Mouse (Mus musculus): Measurements from ENCODE around the gene Aox3. TPM values are rescaled to one million over a fixed set of nuclear protein-coding genes. Genes with fewer than 3 reads are reported as not detected.

Aox3 gene
- total and polyA plus RNA-seq, 3 experiments, result not detected

DNA sequence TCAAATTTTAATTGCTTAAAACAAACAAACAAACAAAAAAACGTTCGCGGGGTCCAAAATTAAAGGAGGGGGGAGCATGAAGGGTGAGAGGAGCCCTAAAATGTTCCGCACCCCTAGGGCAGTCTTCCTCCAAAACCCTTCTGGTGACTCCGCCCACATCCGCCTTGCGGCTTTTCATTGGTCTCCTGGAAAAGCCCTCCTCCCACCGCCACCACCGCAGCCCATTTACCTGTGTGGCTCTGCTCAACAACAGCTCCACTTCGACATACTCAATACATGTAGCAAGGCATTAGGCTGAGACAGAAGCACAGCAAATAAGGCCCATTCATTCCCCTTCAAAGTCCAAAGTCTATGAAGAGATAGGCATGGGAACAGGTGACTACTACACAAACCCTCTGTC, 82.6 kb downstream of the Aox3 start:
- Histone ChIP-seq H3K27me3 (ENCODE audit: control insufficient read depth in 1 of 2, insufficient read depth in 2 of 2, low read length in 2 of 2) (no peaks in the 10 kb centered on the region), H3K4me1 (ENCODE audit: control insufficient read depth in 1 of 2, insufficient read depth in 2 of 2, low read length in 2 of 2) (no peaks in the 10 kb centered on the region), H3K79me2 (ENCODE audit: control insufficient read depth, insufficient read depth, low read length, poor library complexity) (no peaks in the 10 kb centered on the region), H3K4me3 (ENCODE audit: control insufficient read depth in 1 of 2, insufficient read depth in 1 of 2, low read depth in 2 of 2, low read length in 2 of 2) (no peak overlapping the region), H3K9ac (ENCODE audit: control insufficient read depth, low read depth, low read length, poor library complexity, severe bottlenecking) (no peak overlapping the region), H3K36me3 (ENCODE audit: control insufficient read depth in 1 of 2, insufficient read depth in 2 of 2, low read length in 2 of 2) (no peaks in the 10 kb centered on the region), H3K9me3 (replicated peaks; ENCODE audit: insufficient read depth, low read length) (no peaks in the 10 kb centered on the region), H3K27ac (ENCODE audit: control insufficient read depth, low read depth, low read length) (no peak overlapping the region)
- no peak for DNase-seq (ENCODE audit: low read depth, low spot score)
- TF ChIP-seq HCFC1 (IDR thresholded peaks at IDR 0.05; ENCODE audit: low read depth, low read length) (no peak), BHLHE40 (IDR thresholded peaks at IDR 0.05; ENCODE audit: borderline replicate concordance, low read depth, low read length) (no peak), ZNF384 (IDR thresholded peaks at IDR 0.05; ENCODE audit: low read depth, low read length) (no peak), MAFK (IDR thresholded peaks at IDR 0.05; ENCODE audit: borderline replicate concordance, low read depth, low read length) (no peak), RAD21 (IDR thresholded peaks at IDR 0.05; ENCODE audit: low read depth, low read length) (no peak), GABPA (IDR thresholded peaks at IDR 0.05; ENCODE audit: low read depth, low read length) (no peak), USF1 (IDR thresholded peaks at IDR 0.05; ENCODE audit: low read depth, low read length) (no peak)

DNA sequence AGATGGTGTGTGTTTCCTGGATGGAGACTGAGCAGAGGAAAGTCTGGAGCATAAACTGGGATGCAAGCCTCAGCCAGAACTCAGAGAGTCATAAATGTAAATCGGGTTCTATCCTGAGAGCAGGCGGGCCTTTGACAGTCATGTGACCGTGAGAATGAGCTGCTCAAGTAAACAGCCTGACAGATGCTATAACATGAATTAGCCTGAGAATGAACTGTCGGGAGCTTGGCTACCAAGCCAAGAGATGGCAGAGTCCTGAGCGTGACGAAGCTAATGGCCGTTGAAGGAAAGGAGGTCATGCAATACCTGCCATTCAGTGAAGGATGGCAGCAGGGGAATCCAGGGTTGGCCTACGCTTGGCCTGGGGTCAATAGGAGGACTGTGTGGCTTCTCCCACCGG, 84.1 kb downstream of the Aox3 start:
- Histone ChIP-seq H3K27me3 (ENCODE audit: control insufficient read depth in 1 of 2, insufficient read depth in 2 of 2, low read length in 2 of 2) (no peaks in the 10 kb centered on the region; a peak in 1 of 4 replicates), H3K4me3 (ENCODE audit: control insufficient read depth in 1 of 2, insufficient read depth in 1 of 2, low read depth in 2 of 2, low read length in 2 of 2) (no peak overlapping the region), H3K36me3 (ENCODE audit: control insufficient read depth in 1 of 2, insufficient read depth in 2 of 2, low read length in 2 of 2) (no peaks in the 10 kb centered on the region), H3K9ac (ENCODE audit: control insufficient read depth, low read depth, low read length, poor library complexity, severe bottlenecking) (no peak overlapping the region), H3K4me1 (ENCODE audit: control insufficient read depth in 1 of 2, insufficient read depth in 2 of 2, low read length in 2 of 2) (no peaks in the 10 kb centered on the region), H3K27ac (ENCODE audit: control insufficient read depth, low read depth, low read length) (no peak overlapping the region), H3K79me2 (ENCODE audit: control insufficient read depth, insufficient read depth, low read length, poor library complexity) (no peaks in the 10 kb centered on the region), H3K9me3 (replicated peaks; ENCODE audit: insufficient read depth, low read length) (no peaks in the 10 kb centered on the region)
- TF ChIP-seq BHLHE40 (IDR thresholded peaks at IDR 0.05; ENCODE audit: borderline replicate concordance, low read depth, low read length) (no peak), CHD2 (IDR thresholded peaks at IDR 0.05; ENCODE audit: low read length) (no peak), HCFC1 (IDR thresholded peaks at IDR 0.05; ENCODE audit: low read depth, low read length) (no peak), ETS1 (IDR thresholded peaks at IDR 0.05; ENCODE audit: low read depth, low read length) (no peak), NRF1 (IDR thresholded peaks at IDR 0.05; ENCODE audit: insufficient read depth, low read depth, low read length, poor library complexity, severe bottlenecking) (no peak), NELFE (IDR thresholded peaks at IDR 0.05; ENCODE audit: low read depth, low read length) (no peak), USF1 (IDR thresholded peaks at IDR 0.05; ENCODE audit: low read depth, low read length) (no peak), RAD21 (IDR thresholded peaks at IDR 0.05; ENCODE audit: low read depth, low read length) (no peak), USF2 (IDR thresholded peaks at IDR 0.05; ENCODE audit: borderline replicate concordance in 1 of 2, insufficient read depth in 1 of 2, low read depth in 1 of 2, low read length in 2 of 2) (no peak), ZKSCAN1 (IDR thresholded peaks at IDR 0.05; ENCODE audit: low read depth, low read length) (no peak), KAT2A (conservative IDR thresholded peaks at IDR 0.05; ENCODE audit: low read depth, low read length) (no peak), JUND (IDR thresholded peaks at IDR 0.05; ENCODE audit: low read depth, low read length) (no peak), EP300 (IDR thresholded peaks at IDR 0.05; ENCODE audit: low read depth in 1 of 2, low read length in 2 of 2) (no peak), POLR2AphosphoS2 (IDR thresholded peaks at IDR 0.05; ENCODE audit: low read length) (no peak), RCOR1 (IDR thresholded peaks at IDR 0.05; ENCODE audit: low read depth, low read length) (no peak), SIN3A (IDR thresholded peaks at IDR 0.05; ENCODE audit: low read length) (no peak), MYC (IDR thresholded peaks at IDR 0.05; ENCODE audit: low read depth, low read length) (no peak), MAFK (IDR thresholded peaks at IDR 0.05; ENCODE audit: borderline replicate concordance, low read depth, low read length) (no peak)
- DNase-seq (ENCODE audit: low read depth, low spot score), result no peak

Data from MEL (cell line).